Mouse (Mus musculus) ES-E14 (cell line): Measurements from ENCODE around the gene Aaed1. TPM values are rescaled to one million over a fixed set of nuclear protein-coding genes. Genes with fewer than 3 reads are reported as not detected.

ENCODE experiments used
- DNase-seq: peaks from one replicate; pipeline ENCODE4 v3.0.0-alpha.2; 2013; ENCODE audit warnings: low read depth, low spot score
- H3K27ac ChIP-seq: 2 replicates; pipeline ENCODE4 v1.5.1; 2012; ENCODE audit warnings: low read depth, mild to moderate bottlenecking, low read length, moderate library complexity, mixed read lengths; ENCODE audit not compliant: poor library complexity, insufficient read depth, severe bottlenecking
- H3K36me3 ChIP-seq: 2 replicates; pipeline ENCODE4 v1.6.1; 2012; ENCODE audit warnings: mild to moderate bottlenecking, low read length, moderate library complexity, mixed read lengths; ENCODE audit not compliant: control insufficient read depth, poor library complexity, insufficient read depth, severe bottlenecking
- H3K4me1 ChIP-seq, 2 experiments: fragments of 150-350 bp in 1 of 2; sonication (generic) in 1 of 2; 2 replicates each; pipeline ENCODE4 v1.6.1; 2012; ENCODE audit warnings: low read length in 2 of 2, mild to moderate bottlenecking in 1 of 2, mixed read lengths in 1 of 2; ENCODE audit not compliant: control insufficient read depth in 2 of 2, insufficient read depth in 2 of 2, poor library complexity in 1 of 2
- H3K4me3 ChIP-seq, 2 experiments: fragments of 150-350 bp in 1 of 2; sonication (generic) in 1 of 2; 2 replicates each; pipeline ENCODE4 v1.5.1; 2012; ENCODE audit warnings: low read length in 2 of 2, low read depth in 1 of 2, mild to moderate bottlenecking in 1 of 2, mixed read lengths in 1 of 2; ENCODE audit not compliant: insufficient read depth in 1 of 2, poor library complexity in 1 of 2, severe bottlenecking in 1 of 2
- H3K9ac ChIP-seq: 2 replicates; pipeline ENCODE4 v1.6.1; 2012; ENCODE audit warnings: low read depth, mild to moderate bottlenecking, low read length, mixed read lengths; ENCODE audit not compliant: poor library complexity, insufficient read depth, severe bottlenecking
- H3K9me3 ChIP-seq: fragments of 150-350 bp; sonication (generic); 2 replicates; pipeline ENCODE4 v1.6.1; 2012; ENCODE audit warnings: low read depth, mild to moderate bottlenecking, low read length; ENCODE audit not compliant: control insufficient read depth, insufficient read depth
- CHD2 ChIP-seq: IDR thresholded peaks from 2 replicates; pipeline ENCODE4 v1.6.1; 2014; ENCODE audit warnings: mild to moderate bottlenecking, low read depth, low read length, inconsistent platforms
- HCFC1 ChIP-seq: IDR thresholded peaks from 2 replicates; pipeline ENCODE4 v1.6.1; 2012; ENCODE audit warnings: low read length, inconsistent platforms, borderline replicate concordance; ENCODE audit not compliant: insufficient read depth
- MAFK ChIP-seq: IDR thresholded peaks from 2 replicates; pipeline ENCODE4 v1.6.1; 2014; ENCODE audit warnings: mild to moderate bottlenecking, low read depth, low read length, inconsistent platforms; ENCODE audit not compliant: insufficient read depth
- ZC3H11A ChIP-seq: IDR thresholded peaks from 2 replicates; pipeline ENCODE4 v1.6.1; 2012; ENCODE audit warnings: low read depth, mild to moderate bottlenecking, inconsistent platforms, low read length, borderline replicate concordance
- ZNF384 ChIP-seq: IDR thresholded peaks from 2 replicates; pipeline ENCODE4 v1.6.1; 2012; ENCODE audit warnings: low read depth, low read length, inconsistent platforms
- in situ Hi-C, 2 experiments: fragments of 600-800 bp; cut with MboI; formaldehyde crosslinking; loops; one replicate each; pipeline ENCODE4 v1.15.1; 2025; ENCODE audit warnings: low sequenced_read_pairs in 2 of 2, inconsistent platforms in 1 of 2; ENCODE audit not compliant: unreplicated experiment in 2 of 2
- total RNA-seq: library from RNA; depleted of rRNA; stranded (reverse); fragments of 300-350 nt; gene quantifications from 2 replicates; pipeline ENCODE4 v1.2.3, GENCODE M21; 2012

Aaed1 gene
- total RNA-seq, 1 experiment = 7.1 TPM

DNA sequence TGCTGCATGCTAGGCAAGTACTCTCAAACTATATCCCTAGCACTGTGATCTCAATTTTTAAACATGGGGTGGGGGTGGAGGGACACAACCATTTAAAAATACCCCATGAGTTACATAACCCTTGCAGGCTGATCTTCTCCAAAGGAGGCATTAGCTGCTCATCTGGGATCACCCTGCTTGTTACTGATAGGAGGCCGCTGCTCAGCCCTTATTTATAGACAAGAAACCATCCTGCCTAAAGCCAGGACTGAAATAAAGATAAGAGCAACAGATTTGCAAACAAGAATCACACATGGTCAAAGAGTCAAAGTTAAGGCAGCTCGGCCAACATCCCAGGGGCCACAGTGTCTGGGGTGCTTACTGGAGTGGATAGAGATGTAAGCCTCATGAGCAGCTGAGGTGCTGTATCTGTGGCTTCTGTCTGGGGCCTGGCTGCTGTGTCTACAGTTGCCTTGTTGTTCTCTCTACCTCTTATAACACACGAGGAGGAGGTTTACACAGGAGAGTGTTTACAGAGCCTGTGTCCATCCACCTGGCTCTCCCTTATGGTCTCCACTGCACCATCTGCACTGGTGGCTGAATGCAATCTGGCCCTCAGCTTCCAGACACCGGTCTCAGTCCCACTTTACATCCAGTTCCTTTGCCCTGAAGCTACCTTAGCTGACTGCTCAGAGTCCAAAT lies 75.4 kb downstream of the Aaed1 start:
- H3K27ac ChIP-seq = no peak overlapping the region
- H3K9ac ChIP-seq = no peak overlapping the region
- H3K4me1 ChIP-seq = no peaks in the 10 kb centered on the region
- DNase-seq = no peak
- in situ Hi-C loops = no loop called here
- no peaks in the 10 kb centered on the region for H3K36me3 ChIP-seq
- TF ChIP-seq ZNF384 = no peak
- no peak for TF ChIP-seq MAFK
- no peak for TF ChIP-seq HCFC1
- TF ChIP-seq ZC3H11A = no peak
- TF ChIP-seq CHD2 = no peak
- H3K9me3 ChIP-seq = no peaks in the 10 kb centered on the region
- H3K4me3 ChIP-seq = no peak overlapping the region

DNA sequence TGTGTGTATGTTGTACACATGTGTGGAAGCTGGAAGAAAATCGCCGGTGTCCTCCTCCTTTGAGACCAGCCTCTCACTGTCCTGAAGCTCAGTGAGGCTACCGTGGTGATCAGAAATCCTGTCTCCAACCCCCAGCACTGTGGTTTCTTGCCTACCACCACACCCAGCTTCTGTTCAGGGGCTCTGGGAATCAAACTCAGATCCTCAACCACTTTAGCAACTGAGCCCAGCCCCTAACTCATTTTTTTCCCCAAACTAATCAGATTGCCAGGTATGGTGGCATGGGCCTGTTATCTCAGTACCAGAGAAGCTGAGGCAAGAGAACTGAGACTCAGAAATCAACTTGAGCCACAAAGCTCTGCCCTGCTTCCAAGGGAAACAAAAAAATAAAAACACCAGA lies 76.7 kb downstream of the Aaed1 start:
- no peak for DNase-seq
- TF ChIP-seq ZC3H11A (no peak), ZNF384 (no peak)
- no peak overlapping the region for H3K27ac ChIP-seq
- H3K4me3 ChIP-seq = no peak overlapping the region
- in situ Hi-C loops = no loop called here
- H3K4me1 ChIP-seq = no peaks in the 10 kb centered on the region
- no peaks in the 10 kb centered on the region for H3K9me3 ChIP-seq
- H3K36me3 ChIP-seq = no peaks in the 10 kb centered on the region
- no peak overlapping the region for H3K9ac ChIP-seq

DNA sequence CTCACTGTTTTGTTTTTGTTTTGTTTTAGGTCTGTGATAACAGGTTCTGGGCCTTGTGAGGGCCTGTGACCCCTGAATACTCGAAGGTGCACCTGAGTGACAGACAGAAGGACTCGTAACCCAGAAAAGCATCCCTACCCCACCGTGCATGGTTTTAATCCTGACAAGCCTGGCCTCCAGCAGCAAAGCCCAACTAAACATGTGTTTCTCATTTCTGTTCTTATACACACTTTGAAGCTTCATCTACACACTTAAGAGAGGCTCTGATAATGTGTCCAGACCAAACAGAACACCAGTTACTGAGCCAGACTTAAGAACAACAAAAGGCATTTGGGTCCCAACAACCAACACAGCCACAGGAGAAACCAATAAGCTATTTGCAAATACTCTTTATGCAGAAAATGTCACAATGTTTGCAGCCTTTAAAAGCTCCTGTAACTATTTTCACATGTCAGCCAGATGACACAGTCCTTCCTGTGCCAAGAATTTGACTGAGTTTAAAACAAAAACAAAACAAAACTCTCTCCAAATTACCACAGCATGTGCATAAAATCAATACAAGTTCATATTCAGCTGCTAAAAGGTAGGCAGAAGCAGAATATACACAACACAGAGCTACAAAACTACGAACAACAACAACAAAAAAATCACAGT lies 77.3 kb downstream of the Aaed1 start:
- DNase-seq = no peak
- Histone ChIP-seq H3K9ac (no peak overlapping the region), H3K4me3 (no peak overlapping the region), H3K9me3 (no peaks in the 10 kb centered on the region), H3K27ac (no peak overlapping the region), H3K36me3 (no peaks in the 10 kb centered on the region), H3K4me1 (no peaks in the 10 kb centered on the region)
- in situ Hi-C loops = no loop called here
- TF ChIP-seq ZNF384 (no peak), ZC3H11A (no peak), MAFK (no peak), CHD2 (no peak), HCFC1 (no peak)

DNA sequence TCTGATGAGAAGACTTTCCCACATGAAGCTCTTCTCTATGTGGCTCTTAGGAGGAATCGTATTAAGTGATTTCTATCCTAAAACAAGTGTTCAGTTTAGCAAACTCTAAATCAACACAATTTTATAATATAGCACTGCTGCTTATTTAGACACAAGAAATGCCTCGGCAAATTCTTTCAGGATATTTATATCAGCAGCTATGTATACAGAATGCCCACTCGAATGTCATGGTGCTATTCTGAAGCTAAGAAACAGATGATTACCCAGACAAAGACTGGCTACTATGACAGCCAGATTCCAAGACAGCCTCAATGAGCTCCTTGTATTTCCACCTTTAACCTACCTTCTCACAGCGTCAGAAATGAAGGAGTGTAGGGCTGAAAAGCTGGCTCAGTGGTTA lies 79.4 kb downstream of the Aaed1 start:
- in situ Hi-C loops = no loop called here
- no peaks in the 10 kb centered on the region for H3K4me1 ChIP-seq
- TF ChIP-seq ZNF384 (no peak), CHD2 (no peak), MAFK (no peak), HCFC1 (no peak), ZC3H11A (no peak)
- H3K9me3 ChIP-seq = no peaks in the 10 kb centered on the region
- no peak for DNase-seq
- H3K9ac ChIP-seq = no peak overlapping the region
- no peaks in the 10 kb centered on the region for H3K36me3 ChIP-seq
- H3K27ac ChIP-seq = no peak overlapping the region
- H3K4me3 ChIP-seq = no peak overlapping the region
